Mouse (Mus musculus): ENCODE data around the gene Efna4. TPM values are rescaled to one million over a fixed set of nuclear protein-coding genes. Genes with fewer than 3 reads are reported as not detected.
A peak's percentile ranks its signal among the peaks of the same experiment; 100 is the strongest.

The Efna4 gene
- 19.8 and 24.7 TPM in 2 replicates for polyA plus RNA-seq (2015; fragmentation: Nextera tagmentation; extraction: Ambion mirVana)

- no peaks in the 10 kb centered on the region for H3K27me3 ChIP-seq (ENCODE audit: control insufficient read depth, insufficient read depth, low read depth, low read length)
- peak within 1 kb of the TSS; percentile 79 for H3K4me2 ChIP-seq (ENCODE audit: low read depth, low read length)
- WGBS: under 1% methylated on average over 44 of the region's 44 CpGs
- peak within 1 kb of the TSS; percentile 97 for H3K9ac ChIP-seq (ENCODE audit: low read length)
- H3K4me1 ChIP-seq (replicated peaks; ENCODE audit: control insufficient read depth, insufficient read depth, low read length): peaks cover 37% of the 10 kb centered on the region
- H3K9me3 ChIP-seq (ENCODE audit: control insufficient read depth, low read length): no peaks in the 10 kb centered on the region
- peak within 1 kb of the TSS; percentile 79 for H3K4me3 ChIP-seq (ENCODE audit: low read length)
- H3K36me3 ChIP-seq (ENCODE audit: control insufficient read depth, insufficient read depth, low read length): peaks cover 8% of the 10 kb centered on the region
- peak within 1 kb of the TSS; percentile 90 for H3K27ac ChIP-seq (ENCODE audit: low read length)
- ATAC-seq (ENCODE audit: low read depth): peak; percentile 89
Measured at GRCm38 (mm10) chr3:89337721-89338578, at the start of gene Efna4. Gene Efna4 (minus strand): TSS chr3:89338028.

- WGBS: 58% methylated on average over 17 of the region's 17 CpGs
- Histone ChIP-seq H3K9ac (ENCODE audit: low read length) (peak overlapping the region; percentile 49), H3K27me3 (ENCODE audit: control insufficient read depth, insufficient read depth, low read depth, low read length) (no peaks in the 10 kb centered on the region), H3K36me3 (ENCODE audit: control insufficient read depth, insufficient read depth, low read length) (no peaks in the 10 kb centered on the region), H3K4me3 (ENCODE audit: low read length) (peak overlapping the region; percentile 1; the same call in 1 of the 2 replicates), H3K4me2 (ENCODE audit: low read depth, low read length) (peak overlapping the region; percentile 13), H3K9me3 (ENCODE audit: control insufficient read depth, low read length) (no peaks in the 10 kb centered on the region), H3K4me1 (replicated peaks; ENCODE audit: control insufficient read depth, insufficient read depth, low read length) (peaks cover 55% of the 10 kb centered on the region), H3K27ac (ENCODE audit: low read length) (no peak overlapping the region)
- ATAC-seq (ENCODE audit: low read depth): no peak
Measured at GRCm38 (mm10) chr3:89386438-89387420, 48.9 kb upstream of the Efna4 start.

- Histone ChIP-seq H3K27ac (ENCODE audit: low read length) (no peak overlapping the region; the same call in 1 of the 2 replicates), H3K9me3 (ENCODE audit: control insufficient read depth, low read length) (no peaks in the 10 kb centered on the region), H3K9ac (ENCODE audit: low read length) (0 out of 2 replicates have a peak overlapping the region, but pooled peaks have one; percentile 16), H3K27me3 (ENCODE audit: control insufficient read depth, insufficient read depth, low read depth, low read length) (no peaks in the 10 kb centered on the region), H3K36me3 (ENCODE audit: control insufficient read depth, insufficient read depth, low read length) (0 out of 2 replicates have a peak, but pooled peaks cover 5% of the 10 kb centered on the region), H3K4me1 (replicated peaks; ENCODE audit: control insufficient read depth, insufficient read depth, low read length) (peaks cover 42% of the 10 kb centered on the region), H3K4me3 (ENCODE audit: low read length) (no peak overlapping the region), H3K4me2 (ENCODE audit: low read depth, low read length) (no peak overlapping the region)
- 34% methylated on average over 8 of the region's 11 CpGs for WGBS
- ATAC-seq (ENCODE audit: low read depth): no peak
Measured at GRCm38 (mm10) chr3:89385451-89385850, 47.6 kb upstream of the Efna4 start.

GRCm38 (mm10) chr3:89384331-89385076 lies 46.7 kb upstream of the Efna4 start:
- WGBS: 58% methylated on average over 11 of the region's 12 CpGs
- H3K9ac ChIP-seq (ENCODE audit: low read length): peak overlapping the region; percentile 25
- H3K4me2 ChIP-seq (ENCODE audit: low read depth, low read length): no peak overlapping the region
- H3K36me3 ChIP-seq (ENCODE audit: control insufficient read depth, insufficient read depth, low read length): peaks cover 10% of the 10 kb centered on the region
- no peaks in the 10 kb centered on the region for H3K27me3 ChIP-seq (ENCODE audit: control insufficient read depth, insufficient read depth, low read depth, low read length)
- peaks cover 36% of the 10 kb centered on the region for H3K4me1 ChIP-seq (replicated peaks; ENCODE audit: control insufficient read depth, insufficient read depth, low read length)
- ATAC-seq (ENCODE audit: low read depth): peak; percentile 8; the same call in 1 of the 2 replicates
- H3K9me3 ChIP-seq (ENCODE audit: control insufficient read depth, low read length): no peaks in the 10 kb centered on the region
- peak overlapping the region; percentile 56 for H3K27ac ChIP-seq (ENCODE audit: low read length)
- H3K4me3 ChIP-seq (ENCODE audit: low read length): no peak overlapping the region

- peaks cover 40% of the 10 kb centered on the region for H3K4me1 ChIP-seq (replicated peaks; ENCODE audit: control insufficient read depth, insufficient read depth, low read length)
Measured at GRCm38 (mm10) chr3:89383651-89384255, 45.9 kb upstream of the Efna4 start.

GRCm38 (mm10) chr3:89382950-89383349 lies 45.1 kb upstream of the Efna4 start:
- Histone ChIP-seq H3K4me1 (replicated peaks; ENCODE audit: control insufficient read depth, insufficient read depth, low read length) (peaks cover 41% of the 10 kb centered on the region), H3K4me2 (ENCODE audit: low read depth, low read length) (no peak overlapping the region), H3K36me3 (ENCODE audit: control insufficient read depth, insufficient read depth, low read length) (peaks cover 13% of the 10 kb centered on the region), H3K27ac (ENCODE audit: low read length) (peak overlapping the region; percentile 7; the same call in 1 of the 2 replicates), H3K9me3 (ENCODE audit: control insufficient read depth, low read length) (no peaks in the 10 kb centered on the region), H3K27me3 (ENCODE audit: control insufficient read depth, insufficient read depth, low read depth, low read length) (no peaks in the 10 kb centered on the region), H3K4me3 (ENCODE audit: low read length) (no peak overlapping the region), H3K9ac (ENCODE audit: low read length) (no peak overlapping the region)
- no peak for ATAC-seq (ENCODE audit: low read depth)
- WGBS: 80% methylated on average over 5 of the region's 5 CpGs

More at GRCm38 (mm10) chr3:89383651-89384255, 45.9 kb upstream of the Efna4 start:
- H3K4me2 ChIP-seq (ENCODE audit: low read depth, low read length): no peak overlapping the region
- H3K9ac ChIP-seq (ENCODE audit: low read length): no peak overlapping the region
- no peaks in the 10 kb centered on the region for H3K27me3 ChIP-seq (ENCODE audit: control insufficient read depth, insufficient read depth, low read depth, low read length)
- H3K9me3 ChIP-seq (ENCODE audit: control insufficient read depth, low read length): no peaks in the 10 kb centered on the region
- H3K27ac ChIP-seq (ENCODE audit: low read length): peak overlapping the region; percentile 7
- WGBS: 67% methylated on average over 5 of the region's 5 CpGs
- peaks cover 13% of the 10 kb centered on the region for H3K36me3 ChIP-seq (ENCODE audit: control insufficient read depth, insufficient read depth, low read length)
- H3K4me3 ChIP-seq (ENCODE audit: low read length): no peak overlapping the region
- peak; percentile 41 for ATAC-seq (ENCODE audit: low read depth)

- ATAC-seq (ENCODE audit: low read depth): no peak
- no peak overlapping the region for H3K27ac ChIP-seq (ENCODE audit: low read length)
- H3K36me3 ChIP-seq (ENCODE audit: control insufficient read depth, insufficient read depth, low read length): peaks cover 13% of the 10 kb centered on the region
- 85% methylated on average over 9 of the region's 9 CpGs for WGBS
- no peaks in the 10 kb centered on the region for H3K9me3 ChIP-seq (ENCODE audit: control insufficient read depth, low read length)
- no peak overlapping the region for H3K4me3 ChIP-seq (ENCODE audit: low read length)
- H3K4me1 ChIP-seq (replicated peaks; ENCODE audit: control insufficient read depth, insufficient read depth, low read length): peaks cover 38% of the 10 kb centered on the region
- H3K27me3 ChIP-seq (ENCODE audit: control insufficient read depth, insufficient read depth, low read depth, low read length): no peaks in the 10 kb centered on the region
- H3K4me2 ChIP-seq (ENCODE audit: low read depth, low read length): no peak overlapping the region
- no peak overlapping the region for H3K9ac ChIP-seq (ENCODE audit: low read length)
Measured at GRCm38 (mm10) chr3:89382033-89382882, 44.4 kb upstream of the Efna4 start.

Data from lung, embryonic 16.5 days (tissue).